Mouse (Mus musculus) colon, adult 2 months (tissue): Measurements from ENCODE around the gene Cyp2c70. TPM values are rescaled to one million over a fixed set of nuclear protein-coding genes. Genes with fewer than 3 reads are reported as not detected.

Experiments
- polyA plus RNA-seq: library from polyadenylated mRNA; depleted of rRNA; stranded (reverse); fragments of >200 nt; gene quantifications from 2 replicates; pipeline ENCODE4 v1.2.3, GENCODE M21; 2012; rRNA removed

Gene Cyp2c70
- polyA plus RNA-seq: not detected in 2 replicates

GRCm38 (mm10) chr19:40187160-40187559 is at the start of gene Cyp2c70:
TSS of gene Cyp2c70 (minus strand) at chr19:40187333.

Other genes with a start within 250 kb of the Cyp2c70 start
- gene Cyp2c37, start 194.9 kb downstream of the Cyp2c70 start, polyA plus RNA-seq: not detected in 2 replicates
- not detected in 2 replicates for gene Cyp2c54, start 113.5 kb downstream of the Cyp2c70 start, polyA plus RNA-seq
- not detected in 2 replicates for gene Cyp2c50, start 97.6 kb downstream of the Cyp2c70 start, polyA plus RNA-seq
- gene Pdlim1, start 84.5 kb upstream of the Cyp2c70 start, polyA plus RNA-seq: 325 and 387 TPM in 2 replicates